Mouse (Mus musculus) embryonic facial prominence, embryonic 10.5 days (tissue): ENCODE data around the gene Slc25a1. TPM values are rescaled to one million over a fixed set of nuclear protein-coding genes. Genes with fewer than 3 reads are reported as not detected.
"Not testable (repeated sequence)": the region's sequence is repeated elsewhere in the genome, so short reads cannot be mapped to it uniquely, and the experiment has no call there.

Experiments used
- DNase-seq: peaks from one replicate; pipeline ENCODE4 v3.0.0-alpha.2; 2017; ENCODE audit warnings: low spot score
- H3K27ac ChIP-seq: fragments of 300-500 bp; sonication (generic); replicated peaks from 2 replicates; pipeline ENCODE4 v1.5.1; 2016; ENCODE audit warnings: mild to moderate bottlenecking
- H3K27me3 ChIP-seq: fragments of 300-500 bp; sonication (generic); replicated peaks from 2 replicates; pipeline ENCODE4 v1.6.1; 2016; ENCODE audit warnings: low read depth, mild to moderate bottlenecking; ENCODE audit not compliant: poor library complexity, severe bottlenecking
- H3K36me3 ChIP-seq: fragments of 300-500 bp; sonication (generic); replicated peaks from 2 replicates; pipeline ENCODE4 v1.6.1; 2016; ENCODE audit warnings: mild to moderate bottlenecking, moderate library complexity
- H3K4me1 ChIP-seq: fragments of 300-500 bp; sonication (generic); 2 replicates; pipeline ENCODE4 v1.6.1; 2016
- H3K4me3 ChIP-seq: fragments of 300-500 bp; sonication (generic); 2 replicates; pipeline ENCODE4 v1.5.1; 2016; ENCODE audit warnings: mild to moderate bottlenecking, moderate library complexity
- H3K9me3 ChIP-seq: fragments of 300-500 bp; sonication (generic); 2 replicates; pipeline ENCODE4 v1.6.1; 2016; ENCODE audit warnings: mild to moderate bottlenecking
- WGBS: fragments of 180-500 bp; shearing (Covaris S2); methylation state at CpG from one replicate; pipeline ENCODE4 v1.1.7; 2016; 5-methylcytosine and 5-hydroxymethylcytosine counted together
- polyA plus RNA-seq: library from polyadenylated mRNA; unstranded; fragments of >200 nt; fragmentation: Nextera tagmentation; extraction: Ambion mirVana; gene quantifications from 2 replicates; pipeline ENCODE4 v1.2.1, GENCODE M21; 2016

The Slc25a1 gene
- polyA plus RNA-seq: 85.8 and 90.6 TPM in 2 replicates

GRCm38 (mm10) chr16:17928087-17928580 is at the start of gene Slc25a1:
Gene Slc25a1 (minus strand): TSS chr16:17928219.
- 0% methylated on average over 47 of the region's 47 CpGs for WGBS

GRCm38 (mm10) chr16:17971853-17972252 is 43.8 kb upstream of the Slc25a1 start:
- Histone ChIP-seq H3K36me3 (no peaks in the 10 kb centered on the region), H3K27ac (no peak overlapping the region), H3K27me3 (no peaks in the 10 kb centered on the region), H3K4me3 (no peak overlapping the region), H3K4me1 (no peaks in the 10 kb centered on the region), H3K9me3 (no peaks in the 10 kb centered on the region)
- DNase-seq: no peak
- WGBS: 76% methylated on average over 5 of the region's 5 CpGs

More at GRCm38 (mm10) chr16:17928087-17928580, at the start of gene Slc25a1:
- Histone ChIP-seq H3K27me3 (no peaks in the 10 kb centered on the region), H3K9me3 (no peaks in the 10 kb centered on the region), H3K4me1 (peaks cover 30% of the 10 kb centered on the region), H3K27ac (peak within 1 kb of the TSS; percentile 88), H3K36me3 (peaks cover 24% of the 10 kb centered on the region), H3K4me3 (peak within 1 kb of the TSS; percentile 95)
- DNase-seq: peak; percentile 90

DNA sequence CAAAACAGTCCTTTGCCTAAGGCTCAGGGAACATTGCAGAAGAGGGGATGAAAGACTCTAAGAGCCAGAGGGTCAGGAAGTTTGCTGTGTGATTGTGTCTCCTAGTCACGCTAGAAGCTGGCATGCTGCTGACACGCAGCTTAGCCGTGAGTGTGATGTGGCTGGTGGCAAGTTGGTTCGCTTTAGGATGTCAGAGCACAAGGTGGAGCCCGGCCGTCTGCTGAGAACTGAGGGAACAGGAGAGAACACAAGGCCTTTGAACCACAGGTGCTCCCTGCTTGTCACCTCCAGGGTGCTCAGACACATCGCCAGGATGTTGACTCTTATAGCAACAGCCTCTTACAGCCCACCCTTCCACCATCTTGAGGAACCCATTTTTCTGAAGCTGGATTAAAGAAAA is 34.1 kb upstream of the Slc25a1 start:
- 79% methylated on average over 7 of the region's 7 CpGs for WGBS
- Histone ChIP-seq H3K36me3 (no peaks in the 10 kb centered on the region), H3K4me1 (no peaks in the 10 kb centered on the region), H3K9me3 (peaks cover 2% of the 10 kb centered on the region; the same call in 1 of the 2 replicates), H3K27me3 (no peaks in the 10 kb centered on the region), H3K4me3 (no peak overlapping the region), H3K27ac (no peak overlapping the region)
- no peak for DNase-seq

DNA sequence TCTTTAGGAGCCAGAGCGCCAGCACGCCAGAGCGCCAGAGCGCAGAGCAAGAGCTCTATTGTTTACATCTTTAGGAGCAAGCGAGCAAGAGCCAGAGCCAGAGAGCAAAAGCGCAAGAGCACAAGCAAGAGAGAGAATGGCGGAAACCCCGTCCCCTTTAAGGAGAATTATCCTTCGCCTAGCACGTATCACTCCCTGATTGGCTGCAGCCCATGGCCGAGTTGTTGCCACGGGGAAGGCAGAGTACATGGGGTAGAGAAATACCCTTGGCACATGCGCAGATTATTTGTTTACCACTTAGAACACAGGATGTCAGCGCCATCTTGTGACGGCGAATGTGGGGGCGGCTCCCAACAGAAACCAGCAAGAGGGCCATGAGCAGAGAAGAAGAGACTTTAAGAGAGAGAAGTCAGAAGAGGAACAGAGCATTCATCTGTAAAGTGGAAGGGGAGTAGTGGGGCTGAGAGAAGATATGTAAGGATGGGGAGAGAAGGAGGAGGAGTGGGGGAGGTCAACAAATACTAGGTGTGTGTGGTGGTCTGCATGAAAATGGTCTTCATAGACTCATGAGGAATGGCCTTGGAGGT is 28.1 kb upstream of the Slc25a1 start:
- H3K4me3 ChIP-seq, H3K9me3 ChIP-seq, DNase-seq, H3K36me3 ChIP-seq, H3K27me3 ChIP-seq, H3K4me1 ChIP-seq, H3K27ac ChIP-seq: not testable (repeated sequence)
- WGBS: 94% methylated on average over 17 of the region's 17 CpGs

- no peak for DNase-seq
- WGBS: 92% methylated on average over 4 of the region's 4 CpGs
- peaks cover 16% of the 10 kb centered on the region for H3K4me1 ChIP-seq
- H3K9me3 ChIP-seq: no peaks in the 10 kb centered on the region
- no peak overlapping the region for H3K27ac ChIP-seq
- H3K4me3 ChIP-seq: no peak overlapping the region
- no peaks in the 10 kb centered on the region for H3K36me3 ChIP-seq
- H3K27me3 ChIP-seq: no peaks in the 10 kb centered on the region
Measured at GRCm38 (mm10) chr16:17951618-17952017, 23.6 kb upstream of the Slc25a1 start.

DNA sequence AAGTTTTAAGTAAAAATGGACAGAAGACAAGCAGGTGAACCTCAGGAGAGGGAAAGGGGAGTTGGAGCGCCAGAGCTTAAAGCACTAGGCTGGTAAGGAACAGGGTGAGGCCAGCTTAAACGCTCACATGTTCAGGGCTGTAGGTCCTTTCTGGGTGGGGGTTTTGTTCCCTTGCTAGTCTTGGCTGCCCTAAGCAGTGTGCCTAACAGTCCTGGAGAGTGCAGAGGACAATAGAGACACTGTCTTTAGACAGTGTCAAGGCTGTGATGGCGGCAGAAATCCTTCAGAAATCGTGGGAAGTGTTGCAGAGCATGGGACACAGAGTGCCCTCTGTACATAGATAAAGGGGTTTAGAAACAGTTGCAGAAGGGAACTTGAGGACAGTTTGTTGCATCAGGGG is 22.0 kb upstream of the Slc25a1 start:
- Histone ChIP-seq H3K4me1 (peaks cover 16% of the 10 kb centered on the region), H3K27me3 (no peaks in the 10 kb centered on the region), H3K9me3 (no peaks in the 10 kb centered on the region), H3K4me3 (no peak overlapping the region), H3K36me3 (no peaks in the 10 kb centered on the region), H3K27ac (peak overlapping the region; percentile 51; the same call in 1 of the 2 replicates)
- WGBS: 44% methylated on average over 4 of the region's 4 CpGs
- DNase-seq: no peak

- H3K4me3 ChIP-seq: no peak overlapping the region
- peaks cover 16% of the 10 kb centered on the region for H3K4me1 ChIP-seq
- H3K27me3 ChIP-seq: no peaks in the 10 kb centered on the region
- no peaks in the 10 kb centered on the region for H3K9me3 ChIP-seq
- no peaks in the 10 kb centered on the region for H3K36me3 ChIP-seq
- WGBS: 31% methylated on average over 2 of the region's 2 CpGs
- DNase-seq: peak; percentile 32
- H3K27ac ChIP-seq: peak overlapping the region; percentile 51
Measured at GRCm38 (mm10) chr16:17949421-17949877, 21.4 kb upstream of the Slc25a1 start.

- Histone ChIP-seq H3K36me3 (no peaks in the 10 kb centered on the region), H3K27me3 (no peaks in the 10 kb centered on the region), H3K27ac (no peak overlapping the region), H3K4me3 (no peak overlapping the region), H3K9me3 (no peaks in the 10 kb centered on the region), H3K4me1 (peaks cover 15% of the 10 kb centered on the region)
- DNase-seq: no peak
- WGBS: 62% methylated on average over 7 of the region's 7 CpGs
Measured at GRCm38 (mm10) chr16:17945081-17945831, 17.2 kb upstream of the Slc25a1 start.

DNA sequence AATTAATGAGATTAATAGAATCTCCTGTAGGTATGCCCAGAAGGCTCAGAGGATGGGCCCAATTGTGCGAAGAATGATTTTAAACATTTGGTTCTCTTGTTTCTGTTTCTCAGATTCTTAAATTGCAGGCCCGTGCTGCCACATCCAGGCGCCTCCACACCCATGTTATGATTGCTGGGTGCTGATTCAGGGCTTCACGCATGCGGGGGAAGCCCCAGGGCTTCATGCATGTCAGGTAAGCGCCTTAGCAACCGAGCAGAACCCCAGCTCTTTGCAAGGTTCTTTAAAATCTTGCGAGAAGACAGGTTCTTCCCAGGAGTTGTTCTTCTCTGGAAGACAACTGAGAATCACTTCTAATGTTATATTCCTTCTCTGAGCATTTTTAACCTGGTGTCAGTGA is 15.4 kb upstream of the Slc25a1 start:
- WGBS: 68% methylated on average over 8 of the region's 8 CpGs
- Histone ChIP-seq H3K9me3 (no peaks in the 10 kb centered on the region), H3K27me3 (peaks cover 5% of the 10 kb centered on the region; the same call in 1 of the 2 replicates), H3K4me3 (no peak overlapping the region), H3K4me1 (no peaks in the 10 kb centered on the region; the same call in 1 of the 2 replicates), H3K36me3 (no peaks in the 10 kb centered on the region), H3K27ac (no peak overlapping the region)
- DNase-seq: no peak

- H3K27ac ChIP-seq: no peak overlapping the region
- no peaks in the 10 kb centered on the region for H3K36me3 ChIP-seq
- no peaks in the 10 kb centered on the region; the same call in 1 of the 2 replicates for H3K4me1 ChIP-seq
- H3K27me3 ChIP-seq: peaks cover 30% of the 10 kb centered on the region
- no peaks in the 10 kb centered on the region for H3K9me3 ChIP-seq
- whole genome bisulfite sequencing: 64% methylated on average over 9 of the region's 9 CpGs
- no peak for DNase-seq
- no peak overlapping the region for H3K4me3 ChIP-seq
Measured at GRCm38 (mm10) chr16:17939255-17939751, 11.3 kb upstream of the Slc25a1 start.

DNA sequence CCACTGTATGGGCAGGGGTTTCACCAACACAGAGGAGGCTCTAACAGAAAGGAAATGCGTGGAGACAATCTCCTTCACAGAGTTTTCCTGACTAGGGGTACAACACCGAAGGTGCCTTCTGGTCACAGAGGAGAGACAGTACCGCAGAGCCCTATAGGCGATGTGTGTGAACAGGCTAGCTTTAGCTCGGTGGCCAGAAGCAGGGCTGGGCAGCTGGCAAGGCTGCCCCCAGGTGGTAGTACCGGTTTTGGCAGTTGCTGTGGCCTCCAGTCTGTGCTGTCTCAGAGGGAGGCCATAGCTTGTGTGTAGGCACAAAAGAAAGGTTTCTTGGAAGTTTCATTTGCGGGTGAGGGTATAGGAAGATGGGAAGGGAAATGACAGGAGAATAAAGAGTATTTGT is 10.8 kb upstream of the Slc25a1 start:
- Histone ChIP-seq H3K4me1 (no peaks in the 10 kb centered on the region; the same call in 1 of the 2 replicates), H3K9me3 (no peaks in the 10 kb centered on the region), H3K27me3 (peaks cover 30% of the 10 kb centered on the region), H3K27ac (no peak overlapping the region), H3K4me3 (no peak overlapping the region), H3K36me3 (no peaks in the 10 kb centered on the region)
- WGBS: 11% methylated on average over 7 of the region's 7 CpGs
- peak; percentile 74 for DNase-seq

DNA sequence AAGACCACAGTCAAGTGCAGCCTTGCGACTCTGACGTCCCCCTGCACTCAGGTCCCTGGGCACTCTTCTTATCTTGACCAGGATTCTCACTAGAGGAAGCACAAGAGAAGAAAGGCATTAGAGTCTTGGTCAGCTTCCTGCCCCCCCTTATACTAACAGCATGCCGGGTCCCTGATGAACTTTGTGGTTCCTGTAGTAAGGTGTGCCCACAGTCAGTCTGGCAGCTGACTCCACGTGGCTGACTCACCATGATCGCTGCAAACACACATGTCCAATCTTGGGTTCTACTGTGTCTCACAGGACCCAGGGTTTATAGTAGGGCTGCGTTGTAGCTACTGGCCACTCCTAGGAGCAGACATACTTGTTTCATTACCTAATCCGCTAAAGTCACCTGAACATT is 10.2 kb upstream of the Slc25a1 start:
- 79% methylated on average over 7 of the region's 7 CpGs for WGBS
- no peaks in the 10 kb centered on the region for H3K9me3 ChIP-seq
- DNase-seq: no peak
- H3K36me3 ChIP-seq: no peaks in the 10 kb centered on the region
- no peak overlapping the region for H3K27ac ChIP-seq
- H3K4me3 ChIP-seq: no peak overlapping the region
- H3K27me3 ChIP-seq: peaks cover 30% of the 10 kb centered on the region
- no peaks in the 10 kb centered on the region; the same call in 1 of the 2 replicates for H3K4me1 ChIP-seq
